Mouse (Mus musculus): ENCODE measurements around the gene S100pbp.

The S100pbp gene

DNA sequence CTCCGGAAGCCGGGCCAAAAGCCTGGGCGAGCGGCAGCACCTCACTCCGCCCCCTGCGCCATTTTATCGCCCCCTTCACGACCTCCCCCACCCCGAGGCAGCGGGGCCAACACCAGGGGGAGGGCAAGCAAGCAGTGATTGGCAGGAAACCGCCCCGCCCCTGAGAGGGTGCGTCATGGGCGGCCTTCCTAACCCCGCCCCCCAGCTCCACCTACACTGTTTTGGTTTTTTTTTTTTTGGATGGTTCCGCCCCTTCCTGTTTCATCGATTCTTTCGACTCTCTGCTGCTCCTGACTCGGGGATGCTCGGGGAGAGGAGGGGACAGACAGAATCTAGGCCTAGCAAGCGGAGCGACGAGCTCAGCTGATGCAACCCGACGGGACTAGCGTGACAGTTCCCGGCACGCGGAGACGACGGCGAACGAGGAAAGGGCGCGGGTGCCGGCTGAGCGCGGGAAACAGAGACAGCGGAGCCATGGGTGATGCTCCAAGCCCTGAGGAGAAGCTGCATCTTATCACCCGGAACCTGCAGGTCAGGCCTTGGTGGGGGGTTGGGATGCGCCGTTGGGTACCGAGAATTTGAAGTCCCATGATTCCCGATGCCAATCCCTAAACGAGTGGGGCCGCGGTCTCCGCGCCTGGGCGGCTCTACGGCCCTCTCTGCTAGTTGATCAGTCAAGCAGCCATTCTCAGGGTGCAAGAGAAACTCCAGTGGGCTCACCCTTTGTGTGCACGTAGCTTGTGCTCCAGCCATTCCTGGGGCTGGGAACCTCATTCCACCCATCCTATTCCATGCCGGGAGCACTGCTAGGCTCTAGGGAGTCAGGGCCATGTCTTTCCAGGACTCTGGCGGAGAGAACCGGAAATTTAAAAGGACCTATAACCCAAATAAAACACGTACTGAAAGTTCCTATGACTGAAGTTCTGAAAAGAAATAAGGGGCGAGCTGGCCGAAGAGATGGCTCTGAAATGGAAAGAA, at the start of gene S100pbp, which contains the start of gene Yars:
S100pbp (minus strand) TSS at position 186 of the 978 bp plus-strand sequence.
Yars (plus strand) TSS at position 219 of the 978 bp plus-strand sequence.
- in situ Hi-C loops (cut with MboI, MseI): no loop called here

DNA sequence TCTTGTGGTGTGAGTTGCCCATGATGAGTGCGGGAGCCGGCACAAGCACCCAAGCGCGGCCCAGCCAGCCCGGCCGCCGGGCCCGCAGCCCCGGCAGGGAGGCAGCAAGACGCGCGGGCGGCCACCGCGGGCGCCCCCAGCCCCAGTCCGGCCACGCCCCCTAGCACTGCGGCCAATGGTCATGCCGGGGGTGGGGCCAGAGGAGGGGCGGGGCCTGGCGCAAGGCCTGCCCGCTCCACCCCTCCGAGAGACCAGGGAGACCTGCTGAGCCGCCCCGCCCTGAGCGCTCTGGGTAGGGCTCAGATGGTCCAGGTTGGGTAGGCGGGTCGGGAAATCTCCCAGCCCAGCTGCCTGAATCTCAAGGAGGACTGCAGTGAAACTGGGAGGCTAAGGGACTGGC, 49.5 kb upstream of the S100pbp start:
- in situ Hi-C loops (cut with MboI, MseI): no loop called here

DNA sequence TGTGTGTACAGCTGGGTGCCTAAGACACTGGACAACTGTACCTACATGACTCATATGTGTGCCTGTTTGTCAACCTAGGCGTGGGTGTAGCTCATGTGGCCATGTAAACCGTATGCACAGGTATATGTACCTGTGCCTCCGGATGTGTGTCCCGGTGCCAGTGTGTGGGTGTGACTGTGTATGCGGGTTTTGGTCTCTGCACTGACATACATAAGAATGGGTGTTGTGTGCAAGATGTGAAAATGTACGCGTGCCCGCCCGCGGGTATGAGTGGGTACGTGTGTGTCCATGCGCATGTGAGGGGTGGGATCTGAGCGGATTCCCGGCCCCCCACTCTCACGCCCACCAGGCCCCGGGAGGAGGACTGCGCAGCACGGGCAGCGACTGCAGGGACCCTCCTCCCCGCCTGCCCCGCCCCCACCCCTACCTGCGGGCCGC, 49.1 kb upstream of the S100pbp start:
- in situ Hi-C loops (cut with MboI, MseI): no loop called here

DNA sequence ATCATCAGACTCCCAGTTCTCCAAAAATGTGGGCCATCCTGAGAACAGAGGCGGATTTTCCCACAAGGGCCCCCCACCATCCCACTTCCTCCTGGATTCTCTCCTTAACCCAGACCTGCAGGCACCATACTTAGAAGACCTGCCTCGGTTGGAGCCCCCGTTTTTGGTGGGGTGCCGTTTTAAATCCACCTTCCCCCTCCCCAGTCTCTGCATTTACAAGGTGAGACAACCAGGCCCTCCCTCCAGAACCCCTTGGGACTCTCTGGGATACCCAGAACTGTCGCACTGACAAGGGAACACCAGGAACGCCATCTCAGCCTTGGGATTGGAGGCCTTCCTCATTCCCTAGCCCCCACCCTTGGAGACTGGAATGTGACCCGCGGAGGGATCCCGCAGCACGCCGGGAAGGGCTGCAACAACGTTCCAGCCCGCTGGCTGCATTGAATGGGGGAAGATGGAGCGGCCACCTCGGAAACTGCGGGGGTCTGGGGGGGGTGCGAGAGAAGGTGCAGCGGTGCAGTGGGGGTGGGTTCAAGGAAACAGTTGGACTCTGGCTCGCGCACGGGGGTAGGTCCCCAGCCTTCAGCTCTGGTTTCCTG, 48.4 kb upstream of the S100pbp start:
- in situ Hi-C loops (cut with MboI, MseI): no loop called here

DNA sequence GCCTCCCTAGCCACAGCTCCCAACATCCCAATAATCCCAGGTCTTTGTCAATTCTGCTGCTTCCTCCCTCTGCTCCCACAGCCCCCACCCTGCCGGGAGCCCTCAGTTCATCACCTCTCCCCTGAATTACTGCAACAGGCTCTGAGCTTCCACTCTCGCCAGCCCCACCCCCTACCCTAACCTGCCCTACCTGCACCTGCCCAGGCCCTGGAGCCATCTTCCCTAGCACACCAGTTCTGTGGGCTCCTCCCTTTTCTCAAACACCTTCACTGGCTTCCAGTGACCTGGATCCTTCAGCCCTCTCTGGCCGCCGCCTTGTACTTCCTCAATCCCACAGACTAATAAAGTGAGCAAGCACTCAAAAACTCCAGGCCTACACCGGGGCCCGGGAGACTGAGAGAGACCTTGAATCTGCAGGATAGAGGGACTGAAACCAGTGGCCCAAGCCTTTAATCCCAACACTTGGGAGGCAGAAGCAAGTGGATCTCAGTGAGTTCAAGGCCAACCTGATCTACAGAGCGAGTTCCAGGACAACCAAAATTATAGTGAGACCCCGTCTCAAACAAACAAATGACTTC, 46.8 kb upstream of the S100pbp start:
- in situ Hi-C loops (cut with MboI, MseI): no loop called here

DNA sequence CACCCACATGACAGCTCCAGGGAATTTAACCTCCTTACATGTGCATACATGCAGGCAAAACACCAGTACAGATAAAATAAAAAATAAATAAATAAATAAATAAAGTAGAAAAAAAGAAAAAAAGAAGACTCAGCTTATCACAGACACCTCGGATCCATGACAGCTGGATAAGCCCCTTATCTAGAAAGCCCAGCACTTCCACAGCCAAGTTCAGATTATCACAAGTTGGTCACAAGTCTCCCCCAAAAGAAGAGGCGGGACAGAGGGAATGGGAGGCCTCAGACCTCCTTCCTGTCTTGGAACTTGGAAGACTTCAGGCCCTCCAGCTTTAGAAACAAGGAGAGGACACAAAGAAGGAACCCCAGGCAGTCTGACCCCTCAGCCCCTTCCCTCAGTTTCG, 45.6 kb upstream of the S100pbp start:
- in situ Hi-C loops (cut with MboI, MseI): no loop called here

DNA sequence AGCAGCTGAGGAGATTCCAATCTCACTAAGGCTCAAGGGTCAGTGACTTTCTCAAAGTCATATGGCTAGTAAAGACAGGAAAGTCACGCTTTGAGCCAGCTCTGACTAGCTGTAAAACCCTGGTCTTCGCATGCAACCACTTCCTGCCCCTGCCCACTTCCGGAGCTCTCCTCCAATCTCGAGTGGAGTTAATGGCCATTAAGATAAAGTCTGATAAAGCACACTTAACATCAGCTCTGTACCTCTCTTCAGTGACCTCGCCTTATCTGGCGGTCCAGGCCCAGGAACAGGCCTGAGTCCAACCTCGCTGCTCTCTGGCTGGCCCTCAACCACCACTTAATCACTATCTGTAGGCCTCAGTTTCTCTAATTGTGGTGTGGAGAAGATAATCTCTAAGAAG, 45.0 kb upstream of the S100pbp start:
- in situ Hi-C loops (cut with MboI, MseI): no loop called here

DNA sequence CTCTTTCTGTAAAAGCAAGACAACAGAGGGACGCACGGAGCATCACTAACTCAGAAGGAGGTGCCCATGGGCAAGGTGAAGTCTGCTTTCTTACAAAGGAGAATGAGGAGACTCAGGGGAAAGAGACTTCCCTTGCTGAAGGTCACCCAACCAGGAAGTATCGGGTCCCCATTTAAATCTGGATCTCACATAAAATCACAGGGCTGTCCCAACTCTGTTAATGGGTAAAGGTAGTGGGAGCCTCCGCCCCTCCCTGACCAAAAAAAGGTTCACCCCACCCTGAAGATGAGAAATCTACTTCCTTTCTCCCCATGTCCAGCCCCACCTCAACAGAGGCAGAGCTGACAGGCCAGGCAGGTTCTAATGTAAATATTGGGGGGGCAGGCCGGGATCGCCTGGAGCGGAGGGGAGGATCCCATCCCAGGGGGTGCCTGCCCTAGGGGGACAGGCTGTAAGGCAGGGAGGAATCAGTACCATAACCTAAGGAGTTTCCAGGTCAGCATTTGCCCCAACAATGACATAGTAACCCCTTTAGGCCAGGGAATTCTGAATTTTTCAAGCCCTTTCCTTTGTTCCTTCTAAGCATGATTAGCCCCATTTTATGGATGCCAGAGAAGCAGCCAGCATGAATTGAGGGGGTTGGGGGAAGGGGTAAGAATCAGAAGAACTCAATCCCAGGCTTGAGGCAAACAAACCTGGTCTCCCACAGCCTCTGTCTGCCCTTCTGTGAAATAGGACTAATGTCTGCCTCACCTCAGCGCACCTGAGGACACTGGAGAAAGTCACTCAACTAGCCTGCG, 43.2 kb upstream of the S100pbp start:
- in situ Hi-C loops (cut with MboI, MseI): no loop called here

DNA sequence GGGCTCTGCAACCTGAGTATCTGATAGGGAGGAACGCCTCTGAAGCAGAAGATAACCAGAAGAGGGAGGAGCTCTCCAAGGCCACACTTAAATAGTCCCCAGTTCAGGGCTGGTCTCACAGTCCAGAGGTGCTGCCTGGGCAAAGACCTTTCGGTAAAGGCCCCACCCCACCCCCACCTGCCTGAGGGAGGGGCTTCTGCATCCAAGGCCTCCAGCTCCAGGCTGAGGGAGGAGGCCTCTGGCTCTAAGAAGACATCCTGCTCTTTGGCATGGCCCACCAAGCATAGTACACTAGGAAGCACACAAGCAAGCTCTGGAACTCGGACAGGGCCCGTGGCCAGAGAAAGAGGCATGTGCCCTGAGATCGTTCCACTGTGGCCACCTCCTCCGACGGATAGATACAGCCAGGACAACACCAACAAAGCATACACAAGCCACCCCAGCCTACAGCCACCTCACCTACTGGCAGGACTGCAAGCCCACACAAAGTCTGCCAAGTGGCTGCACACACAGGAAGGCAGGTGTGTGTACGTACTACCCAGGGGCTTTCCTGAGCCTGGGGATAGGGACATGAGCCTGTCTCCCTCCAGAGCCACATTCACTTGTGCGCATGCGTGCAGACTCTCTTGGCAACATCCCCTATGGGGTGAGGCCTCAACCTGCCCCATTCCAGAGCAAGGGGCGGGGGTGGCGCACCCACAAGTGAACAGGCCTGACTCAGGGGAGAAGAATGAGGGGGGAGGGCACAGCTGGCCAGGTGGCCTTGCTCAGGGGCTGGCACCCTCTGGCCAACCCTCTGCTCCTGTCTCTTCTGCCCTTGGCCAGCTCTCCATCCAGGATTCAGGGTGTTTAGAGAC, 42.3 kb upstream of the S100pbp start:
- in situ Hi-C loops (cut with MboI, MseI): no loop called here

DNA sequence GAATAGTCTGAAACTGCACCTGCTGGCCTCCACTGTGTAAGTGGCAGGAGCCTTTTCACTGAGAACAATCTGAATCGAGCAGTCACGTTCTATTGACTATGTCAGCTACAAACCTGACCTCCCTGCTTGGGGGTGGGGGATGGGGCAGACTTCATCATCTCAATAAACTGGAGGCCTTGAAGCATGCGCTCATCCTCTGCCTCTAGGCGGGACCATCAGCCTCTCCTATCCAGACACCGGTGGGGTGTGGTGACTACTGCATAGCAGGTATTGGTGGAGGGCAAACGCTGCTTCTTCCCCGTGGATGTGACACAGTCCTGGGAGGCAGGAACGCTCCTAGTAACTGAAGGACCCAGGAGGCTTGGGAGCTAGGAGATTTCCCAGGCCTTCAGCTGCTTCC, 41.4 kb upstream of the S100pbp start:
- in situ Hi-C loops (cut with MboI, MseI): no loop called here

DNA sequence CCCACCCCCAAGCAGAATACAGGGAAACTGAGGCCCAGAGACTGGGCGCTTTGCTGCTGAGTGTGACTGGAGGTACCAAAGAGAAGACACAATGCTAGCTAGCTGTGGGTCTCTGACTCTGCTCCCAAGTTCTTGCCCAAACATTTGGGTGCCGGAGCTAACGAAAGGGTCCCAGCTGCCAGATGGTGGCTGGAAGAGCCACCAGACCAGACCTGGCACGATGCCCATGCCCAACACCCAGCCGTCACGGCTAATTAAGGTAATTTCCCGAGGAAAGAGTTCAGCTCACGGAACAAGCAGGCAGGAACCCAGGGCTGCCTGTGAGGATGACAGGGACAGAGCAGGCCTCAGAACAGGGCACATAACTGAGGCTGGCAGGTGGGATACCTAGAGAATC, 38.5 kb upstream of the S100pbp start:
- in situ Hi-C loops (cut with MboI, MseI): no loop called here

DNA sequence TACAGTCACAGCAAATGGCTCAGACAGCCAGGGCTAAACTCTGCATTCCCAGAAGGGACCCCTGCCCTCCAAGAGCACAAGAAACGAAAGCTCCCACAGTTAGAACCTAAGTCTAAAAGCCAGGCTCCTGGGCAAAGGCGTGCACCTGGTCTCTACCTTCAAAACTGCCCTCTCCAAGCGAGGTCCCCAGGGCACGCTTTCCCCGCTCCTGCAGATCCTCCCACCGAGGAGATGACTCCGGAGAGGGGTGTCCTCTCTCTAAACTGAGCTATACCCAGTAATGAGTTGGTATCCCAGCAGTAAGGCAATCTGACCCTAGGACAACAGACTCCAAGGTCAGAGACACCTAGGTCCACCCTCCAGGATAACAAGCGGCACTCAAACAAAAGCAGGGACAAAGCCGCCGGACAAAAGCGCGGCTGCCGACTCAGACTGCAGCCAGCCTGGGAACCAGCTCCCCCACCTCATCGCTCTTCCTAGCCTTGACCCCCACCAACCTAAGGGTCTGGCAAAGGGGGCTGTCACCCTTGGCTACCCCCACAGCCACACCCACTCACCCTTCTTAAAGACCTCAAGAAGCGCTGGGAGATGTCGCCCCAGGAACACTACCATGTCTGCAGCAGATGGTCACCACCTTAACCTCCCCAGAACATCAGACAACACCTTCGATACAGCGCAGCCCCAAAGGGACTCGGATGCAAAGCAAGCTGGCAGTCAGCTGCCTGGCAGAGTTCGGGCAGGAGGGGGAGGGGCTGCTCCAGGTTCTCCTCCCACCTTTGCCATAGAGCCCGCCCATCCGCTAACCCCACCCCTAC, 37.9 kb upstream of the S100pbp start:
- in situ Hi-C loops (cut with MboI, MseI): no loop called here

DNA sequence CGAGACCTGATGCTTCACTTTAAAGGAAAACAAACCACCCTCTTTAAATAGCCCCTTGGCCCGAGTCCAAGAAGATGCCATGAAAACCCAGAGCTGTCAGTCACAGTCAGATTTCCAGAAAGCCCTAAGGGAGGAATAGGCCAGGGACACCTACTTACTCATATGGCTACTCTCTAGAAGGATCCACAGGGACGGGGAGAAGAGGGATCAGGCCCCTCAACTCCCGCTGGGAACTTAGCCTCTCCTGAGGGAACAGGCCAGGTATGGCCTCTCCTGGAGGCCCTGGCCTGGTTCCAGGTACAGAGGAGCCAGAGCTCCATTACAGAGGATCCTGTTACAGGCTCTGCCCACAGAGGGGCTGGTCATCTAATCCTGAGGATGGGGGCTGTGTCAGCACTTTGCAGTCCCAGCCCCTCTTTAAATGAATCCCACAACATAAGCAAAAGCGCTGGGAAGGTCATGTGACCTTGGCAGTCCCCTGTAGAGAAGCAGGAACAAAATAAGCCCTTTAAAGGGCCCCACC, 37.0 kb upstream of the S100pbp start:
- in situ Hi-C loops (cut with MboI, MseI): no loop called here

DNA sequence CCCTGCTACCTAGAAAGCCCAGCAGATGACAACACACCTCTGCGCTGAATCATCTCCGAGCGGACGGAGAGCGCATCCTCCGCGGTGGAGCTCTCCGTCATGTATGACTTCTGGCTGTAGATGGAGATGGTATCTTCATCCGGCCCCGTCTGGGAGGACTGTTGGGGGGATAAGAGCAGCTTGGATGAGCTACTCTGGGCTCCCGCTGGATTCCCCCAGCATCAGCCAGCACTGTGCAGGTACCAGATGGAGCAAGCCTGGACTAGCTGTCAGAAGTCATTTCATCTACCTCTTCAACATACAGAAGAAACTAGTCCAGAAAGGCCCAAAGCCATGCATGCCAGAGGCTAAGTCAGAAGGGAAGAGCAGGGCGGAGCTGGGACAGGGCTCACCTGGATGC, 35.8 kb upstream of the S100pbp start:
- in situ Hi-C loops (cut with MboI, MseI): no loop called here

DNA sequence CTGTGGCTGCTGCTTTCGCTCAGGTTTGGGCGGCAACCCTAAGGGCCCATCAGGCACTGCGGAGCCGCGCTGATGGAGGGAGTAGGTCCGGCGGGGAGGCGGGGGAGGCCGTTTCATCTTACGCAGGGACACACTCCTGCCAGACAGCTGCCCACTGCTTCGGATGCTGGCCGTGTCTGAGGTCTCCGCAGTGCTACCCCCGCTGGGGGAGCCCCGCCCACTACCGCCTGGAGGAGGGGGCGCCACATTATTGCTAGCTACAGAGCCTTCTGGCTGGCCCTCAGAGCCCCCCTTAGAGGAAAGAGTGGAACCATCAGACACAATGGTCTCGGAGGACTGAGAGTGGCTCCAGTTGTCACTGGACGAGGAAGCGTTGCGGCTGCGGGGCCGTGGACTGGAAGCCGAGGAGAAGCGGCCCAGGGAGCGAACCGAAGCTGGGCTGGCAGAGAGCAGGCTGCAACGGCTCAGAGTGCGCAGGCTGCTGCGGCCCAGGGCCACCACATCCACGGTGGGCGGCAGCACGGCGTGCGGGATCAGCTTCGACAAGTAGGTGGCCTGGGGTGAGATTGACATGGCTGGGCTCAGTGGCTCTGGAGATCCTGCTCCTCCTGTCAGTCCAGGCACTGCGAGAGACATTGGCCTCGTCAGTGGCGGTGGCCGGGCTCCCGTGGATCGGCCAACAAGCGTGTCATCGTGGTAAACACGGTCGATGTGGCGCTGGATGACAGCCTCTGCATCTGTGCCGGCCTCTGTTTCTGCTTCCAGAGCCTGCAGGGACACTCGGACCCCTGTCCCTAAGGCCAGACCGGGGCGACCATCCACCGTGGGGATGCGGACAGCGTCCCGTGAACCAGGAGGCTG, 34.1 kb upstream of the S100pbp start:
- in situ Hi-C loops (cut with MboI, MseI): no loop called here

DNA sequence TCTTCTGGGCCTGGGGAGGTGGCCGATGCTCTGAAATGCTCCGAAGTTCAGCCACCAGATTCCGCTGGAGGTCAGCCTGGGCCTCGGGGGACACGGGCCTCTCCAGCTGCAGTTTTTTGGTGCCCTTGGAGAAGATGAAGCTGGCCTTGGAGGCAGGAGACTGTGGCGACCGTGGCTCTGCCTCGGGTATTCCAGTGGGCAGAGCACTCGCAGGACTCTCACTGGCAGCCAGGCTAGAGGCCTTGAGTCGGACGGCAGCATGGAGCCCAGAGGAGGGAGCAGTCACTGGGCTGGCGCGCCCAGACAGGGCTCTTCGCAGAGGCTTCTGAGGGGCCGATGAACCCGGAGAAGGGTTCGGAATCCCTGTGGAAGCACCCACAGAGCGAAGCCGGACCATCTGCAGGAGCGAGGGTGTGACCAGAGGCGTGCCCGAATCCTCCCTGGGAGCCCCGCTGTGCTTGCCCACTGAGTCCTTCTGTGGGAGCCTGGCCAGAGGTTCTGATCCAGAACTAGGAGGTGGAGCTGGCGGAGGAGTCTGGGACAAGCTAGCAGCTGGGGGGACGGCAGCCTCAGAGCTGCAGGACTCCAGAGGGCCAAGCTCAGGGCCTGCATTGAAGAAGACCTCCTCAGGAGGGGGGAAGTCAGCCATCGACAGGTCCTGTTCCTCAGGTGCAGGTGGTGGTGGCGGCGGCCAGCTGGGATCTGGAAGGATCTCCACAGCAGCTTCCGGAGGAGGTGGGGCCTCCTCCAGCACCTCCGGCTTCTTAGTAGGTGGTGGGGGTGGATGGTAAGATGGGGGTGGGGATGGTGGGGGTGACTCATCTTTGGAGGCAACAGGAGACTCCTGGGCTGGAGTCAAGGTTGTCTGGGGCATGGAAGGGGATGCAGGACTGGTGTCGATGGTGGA, 32.7 kb upstream of the S100pbp start:
- in situ Hi-C loops (cut with MboI, MseI): no loop called here

DNA sequence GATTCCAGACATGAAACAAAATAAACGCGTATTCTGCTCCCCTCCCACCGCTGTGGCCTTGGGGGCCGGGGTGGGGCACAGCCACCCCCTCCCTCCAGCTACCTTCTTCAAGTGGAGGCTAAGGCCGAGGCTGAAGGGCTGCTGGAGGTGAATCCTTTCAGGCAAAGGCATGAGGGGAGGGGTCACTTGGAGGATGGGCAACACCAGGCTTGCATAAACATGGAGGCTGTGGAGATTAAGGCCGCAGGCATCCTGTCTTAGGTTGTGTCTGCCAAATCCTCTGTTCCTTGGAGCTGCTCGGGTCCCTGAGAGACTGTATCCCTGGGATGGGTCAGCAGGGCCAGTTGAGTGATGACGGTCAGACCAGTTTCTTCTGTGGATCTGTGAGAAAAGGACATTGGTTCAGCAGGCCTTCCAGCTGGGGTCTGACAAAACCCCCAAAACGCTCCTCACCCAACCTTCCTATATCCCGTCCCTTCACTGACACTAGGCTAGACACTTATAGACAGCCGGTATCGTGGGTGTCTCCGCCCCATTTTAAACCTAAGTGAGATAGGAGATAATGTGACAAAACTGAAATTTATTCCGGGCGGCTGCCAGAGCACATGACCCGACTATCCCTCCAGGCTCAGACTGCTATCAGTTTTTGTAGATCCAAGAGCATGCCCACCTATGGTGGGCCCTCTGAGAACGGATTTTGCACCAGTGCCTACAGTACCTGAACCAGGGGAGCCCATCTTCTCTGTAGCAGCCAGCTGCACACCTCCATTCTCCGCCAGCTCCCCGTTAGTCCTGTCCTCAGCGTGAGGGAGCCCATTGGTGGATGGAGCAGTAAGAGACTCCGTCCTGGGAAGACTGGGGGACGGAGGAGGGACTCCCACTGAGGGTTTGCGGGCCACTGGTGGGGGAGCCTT, 31.8 kb upstream of the S100pbp start:
- in situ Hi-C loops (cut with MboI, MseI): no loop called here
